Mouse (Mus musculus) CD4-positive, CD25-positive, alpha-beta regulatory T cell, adult 4 months (primary cell): ENCODE results near the gene Ccl7. TPM values are rescaled to one million over a fixed set of nuclear protein-coding genes. Genes with fewer than 3 reads are reported as not detected.

Source experiments
- polyA plus RNA-seq, 2 experiments: library from polyadenylated mRNA; unstranded; fragments of 100-300 nt; shearing (Covaris generic); gene quantifications; one replicate each; pipeline ENCODE4 v1.2.1; 2017

Ccl7 gene
- polyA plus RNA-seq, 2 experiments from 2014 or later, result not detected

Other genes starting within 250 kb of the Ccl7 start
- not detected for gene 5530401A14Rik, start 185.0 kb upstream of the Ccl7 start, polyA plus RNA-seq
- gene Asic2, start 77.3 kb upstream of the Ccl7 start, polyA plus RNA-seq, result not detected
- not detected for gene Ccl2, start 10.1 kb upstream of the Ccl7 start, polyA plus RNA-seq
- gene Gm17268, start 7.2 kb upstream of the Ccl7 start, polyA plus RNA-seq, result not detected
- gene Ccl11, start 12.1 kb downstream of the Ccl7 start, polyA plus RNA-seq, result not detected
- not detected for gene Ccl12, start 56.1 kb downstream of the Ccl7 start, polyA plus RNA-seq
- gene Ccl8, start 69.5 kb downstream of the Ccl7 start, polyA plus RNA-seq, result not detected